Mouse (Mus musculus) heart, adult 2 months (tissue): ENCODE data around the gene Gtpbp6.

Experiments used
- CTCF ChIP-seq: fragments of 200-600 bp; IDR thresholded peaks from 2 replicates; pipeline ENCODE4 v1.8.1; 2022; ENCODE audit warnings: antibody characterized with exemption, mild to moderate bottlenecking, moderate library complexity
- POLR2A ChIP-seq: fragments of 200-500 bp; IDR thresholded peaks from 2 replicates; pipeline ENCODE4 v1.6.1; 2011; ENCODE audit warnings: mild to moderate bottlenecking, low read depth, low read length, control low read depth; ENCODE audit not compliant: insufficient read depth

DNA sequence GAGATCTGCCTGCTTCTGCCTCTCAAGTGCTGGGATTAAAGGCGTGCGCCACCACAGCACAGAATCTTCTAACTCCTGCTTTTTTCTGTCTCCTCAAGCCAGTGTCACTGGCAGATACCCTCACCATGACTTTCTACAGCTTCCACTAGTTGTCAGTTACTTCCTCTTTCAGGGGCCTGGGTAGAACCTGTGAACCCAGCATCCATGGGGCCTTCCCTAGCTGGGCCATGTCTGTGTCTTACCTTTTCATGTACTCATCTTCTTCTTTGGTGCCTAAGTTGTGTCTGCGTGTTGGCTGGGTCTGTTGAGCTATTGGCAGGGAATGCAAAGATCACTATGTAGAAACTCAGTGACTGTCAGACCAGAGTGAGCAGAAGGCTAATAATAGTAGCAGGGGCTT lies 29.8 kb upstream of the Gtpbp6 start:
- TF ChIP-seq POLR2A (no peak), CTCF (no peak)
